Mouse (Mus musculus) T-helper 17 cell (primary cell): ENCODE measurements around the gene Aff2.

Experiments
- in situ Hi-C, 2 experiments: fragments of 300-600 bp; cut with MboI, MseI; formaldehyde crosslinking; loops; 1 replicate in 1 of 2; 2 replicates in 1 of 2; pipeline ENCODE4 v1.15.1; 2025; ENCODE audit warnings: high pct_unique_total_duplicates in 2 of 2

Gene Aff2

DNA sequence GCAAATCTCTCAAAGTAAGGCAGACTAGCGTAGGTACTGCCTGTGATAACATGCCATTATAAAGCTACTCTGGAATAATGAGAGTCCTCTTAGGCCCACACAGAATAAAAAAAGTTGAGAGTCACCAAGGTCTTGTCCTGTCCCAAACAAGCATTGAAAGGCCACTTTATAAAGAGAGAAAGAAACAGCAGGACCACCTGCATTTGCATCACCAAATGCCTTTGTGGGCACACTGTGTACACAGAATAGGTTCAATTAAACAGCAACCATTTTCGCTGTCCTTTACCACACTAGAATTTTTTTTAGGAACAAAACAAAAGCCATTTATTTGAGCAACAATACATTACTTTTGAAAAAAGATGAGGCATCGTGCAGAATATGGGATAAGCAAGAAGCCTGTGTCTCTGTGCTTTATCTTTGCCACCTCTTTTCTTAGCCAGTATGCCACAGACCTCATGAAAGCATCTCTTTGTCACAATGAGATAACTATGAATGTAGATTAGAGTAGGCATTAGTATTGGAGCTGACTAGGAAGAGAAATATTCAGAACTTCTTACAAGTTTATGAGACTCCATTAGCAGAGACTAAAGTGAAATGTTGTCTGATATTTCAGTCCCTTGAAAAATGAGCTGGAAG is 385.0 kb downstream of the Aff2 start:
- in situ Hi-C loops: no loop called here

DNA sequence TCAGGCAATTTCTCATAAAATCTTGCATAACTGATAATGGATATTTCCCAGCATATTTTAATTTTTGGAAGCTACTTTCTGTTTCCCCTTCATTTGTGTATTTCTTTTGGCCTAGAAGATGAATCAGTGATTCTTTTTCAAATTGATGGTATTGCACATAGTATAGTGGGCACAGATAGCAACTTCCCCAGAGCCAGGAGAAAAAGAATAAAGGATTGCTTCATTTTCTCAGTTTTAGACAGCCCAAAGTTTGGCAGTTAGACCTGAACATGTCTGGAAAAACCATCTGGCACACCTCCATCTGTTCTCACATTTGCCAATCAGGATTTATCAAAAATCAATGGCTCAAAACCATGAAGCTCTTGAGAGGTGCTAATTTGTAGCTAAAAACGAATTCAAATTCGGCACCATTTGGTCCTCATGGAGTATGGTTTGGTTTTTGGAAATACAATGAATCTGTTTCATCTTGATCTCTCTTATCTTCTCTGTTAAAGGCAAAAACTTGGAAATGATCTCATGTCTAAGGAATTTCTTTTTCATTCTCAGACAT is 441.9 kb downstream of the Aff2 start:
- in situ Hi-C loops: no loop called here

DNA sequence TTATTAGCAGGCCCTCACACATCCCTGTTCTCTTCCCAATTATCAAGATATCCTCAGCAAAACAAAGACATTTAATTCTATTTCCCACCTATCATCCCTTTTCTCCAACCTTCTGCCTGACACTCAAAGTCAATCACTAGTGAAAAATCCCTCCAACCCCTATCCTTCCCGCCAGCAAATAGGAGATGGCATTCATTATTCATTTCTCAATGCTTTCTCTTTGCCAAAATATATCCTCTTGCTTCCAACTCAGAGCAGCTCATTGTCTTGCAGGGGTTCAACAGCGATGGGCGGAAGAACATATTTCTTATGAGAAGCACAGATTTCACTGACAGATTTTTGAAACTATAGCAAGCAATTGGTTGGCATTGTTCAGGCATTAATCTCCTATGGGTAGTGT is 442.4 kb downstream of the Aff2 start:
- in situ Hi-C loops: no loop called here

DNA sequence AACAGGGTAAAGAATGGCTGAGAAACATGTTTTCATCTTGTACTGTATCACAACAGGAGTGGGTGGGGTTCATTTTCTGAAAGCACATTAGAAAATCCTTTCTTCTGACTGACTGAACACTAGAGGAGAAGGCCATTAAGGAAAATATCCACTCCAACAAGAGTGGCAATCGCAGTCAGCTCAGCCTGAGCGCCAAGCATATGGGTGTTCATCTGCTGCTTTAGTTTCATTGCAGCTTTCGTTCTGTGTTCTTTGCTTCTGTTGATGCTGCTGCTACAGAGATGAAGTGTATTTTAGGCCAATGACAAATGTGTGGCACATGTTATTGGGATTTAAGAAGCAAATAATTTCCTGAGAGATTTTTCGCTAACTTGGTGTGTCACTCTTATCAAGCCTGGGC is 451.7 kb downstream of the Aff2 start:
- in situ Hi-C loops: no loop called here

DNA sequence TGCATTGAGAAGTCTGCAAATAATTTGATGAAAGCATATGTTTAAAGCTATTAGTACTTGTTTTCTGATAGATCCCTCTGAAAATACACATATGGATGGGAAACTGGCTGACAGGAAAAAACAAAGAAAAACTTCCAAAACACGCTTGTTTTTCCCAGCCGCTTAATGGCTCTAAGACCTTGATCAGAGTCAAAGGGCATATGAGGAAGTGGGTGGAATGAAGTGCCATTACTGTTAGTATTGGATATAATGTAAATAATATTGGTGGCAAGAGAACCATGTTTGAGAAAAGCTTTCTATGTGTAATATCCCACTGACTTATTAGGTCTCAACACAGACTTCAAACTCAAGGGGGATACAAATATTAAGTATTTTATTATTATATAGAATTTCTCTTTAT is 455.0 kb downstream of the Aff2 start:
- in situ Hi-C loops: no loop called here

DNA sequence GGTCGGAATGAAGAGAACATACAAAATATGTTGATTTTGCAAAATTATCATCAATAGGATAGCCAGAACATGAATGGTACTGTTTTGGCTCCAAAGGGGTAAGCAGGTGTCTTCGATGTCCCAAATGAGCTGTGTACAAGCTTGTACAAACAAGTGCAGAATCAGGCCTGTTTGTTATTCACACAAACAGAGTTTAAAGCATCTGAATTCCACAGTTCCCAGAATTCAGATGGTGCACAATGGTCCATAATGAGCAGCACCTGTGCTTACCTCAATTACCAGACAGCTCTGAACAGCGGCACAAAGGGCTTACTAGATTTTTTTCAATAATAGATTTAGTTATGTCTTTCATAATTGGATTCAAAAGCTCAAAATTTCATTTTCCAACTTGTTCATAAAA is 457.6 kb downstream of the Aff2 start:
- in situ Hi-C loops: no loop called here

DNA sequence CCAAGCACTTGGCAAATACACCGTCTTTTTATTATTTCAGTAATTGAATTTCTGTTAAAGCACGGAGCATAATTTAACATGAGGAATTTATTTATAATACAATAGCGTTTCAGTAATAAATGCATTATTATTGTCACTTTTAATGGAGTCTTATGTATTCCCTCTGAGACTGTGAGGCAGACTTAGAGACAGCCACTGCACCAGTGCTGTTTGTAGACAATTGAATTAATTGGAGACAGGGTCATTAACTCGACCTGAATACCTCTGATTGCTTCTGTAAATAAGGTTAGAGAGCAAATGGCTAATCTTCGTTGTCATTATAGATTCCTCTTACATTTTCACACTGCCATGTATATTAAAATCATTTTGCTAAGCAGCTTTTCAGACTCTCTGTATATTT is 458.1 kb downstream of the Aff2 start:
- in situ Hi-C loops: no loop called here

DNA sequence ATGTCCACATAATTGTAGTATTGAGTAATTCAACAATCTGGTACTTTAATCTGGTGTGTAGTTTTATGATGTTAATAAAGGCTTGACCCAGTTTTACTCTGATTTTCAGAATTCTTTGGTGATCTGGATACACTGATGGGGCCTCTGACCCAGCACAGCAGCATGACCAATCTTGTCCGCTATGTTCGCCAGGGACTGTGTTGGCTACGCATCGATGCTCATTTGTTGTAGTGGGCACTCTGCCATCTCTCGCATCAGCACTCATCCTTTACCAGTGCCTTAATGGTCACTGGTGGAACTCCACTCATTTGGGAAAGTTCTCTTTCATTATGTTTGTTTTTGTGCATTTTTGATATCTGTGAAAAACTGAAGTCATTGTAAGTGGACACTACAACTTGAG is 507.5 kb downstream of the Aff2 start:
- in situ Hi-C loops: no loop called here

DNA sequence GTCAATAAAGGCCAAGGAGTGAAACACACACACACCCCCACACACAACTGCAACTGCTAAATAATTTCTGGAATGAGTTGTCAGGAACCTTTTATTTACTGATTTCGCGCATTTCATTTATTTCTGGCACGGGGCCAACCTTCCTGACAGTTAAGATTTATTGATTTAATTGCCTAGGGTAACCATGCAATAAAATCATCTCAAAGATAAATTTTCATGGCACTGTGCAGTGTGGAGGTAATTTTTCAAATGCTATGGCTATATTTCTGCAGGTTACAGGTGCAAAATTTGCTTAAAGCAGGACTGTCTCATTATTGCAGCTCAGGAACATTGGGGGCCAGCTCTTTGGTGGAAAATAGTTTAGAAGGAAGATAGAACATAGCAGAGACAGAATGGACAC is 531.6 kb downstream of the Aff2 start:
- in situ Hi-C loops: no loop called here
